Mouse (Mus musculus) small intestine, adult 2 months (tissue): ENCODE results near the gene Eed.

Experiments
- CTCF ChIP-seq: fragments of 200-500 bp; IDR thresholded peaks from 2 replicates; pipeline ENCODE4 v1.5.1; 2012; ENCODE audit warnings: low read depth, mild to moderate bottlenecking, control low read depth, inconsistent platforms, low read length, moderate library complexity, mixed read lengths; ENCODE audit not compliant: insufficient replicate concordance, insufficient read length; ENCODE audit errors: extremely low read depth
- POLR2A ChIP-seq: fragments of 200-500 bp; IDR thresholded peaks from 2 replicates; pipeline ENCODE4 v1.6.1; 2012; ENCODE audit warnings: low read depth, mild to moderate bottlenecking, control low read depth, inconsistent platforms, low read length, moderate library complexity

GRCm38 (mm10) chr7:89940571-89941463 lies 40.0 kb downstream of the Eed start, which contains the start of gene Hikeshi:
- TF ChIP-seq CTCF (no peak), POLR2A (peak; percentile 40; the same call in 1 of the 2 replicates)
